Mouse (Mus musculus): ENCODE measurements around the gene Rdx. TPM values are rescaled to one million over a fixed set of nuclear protein-coding genes. Genes with fewer than 3 reads are reported as not detected.

Gene Rdx
- polyA plus RNA-seq, 1 experiment from 2014 or later: 72.5 TPM

DNA sequence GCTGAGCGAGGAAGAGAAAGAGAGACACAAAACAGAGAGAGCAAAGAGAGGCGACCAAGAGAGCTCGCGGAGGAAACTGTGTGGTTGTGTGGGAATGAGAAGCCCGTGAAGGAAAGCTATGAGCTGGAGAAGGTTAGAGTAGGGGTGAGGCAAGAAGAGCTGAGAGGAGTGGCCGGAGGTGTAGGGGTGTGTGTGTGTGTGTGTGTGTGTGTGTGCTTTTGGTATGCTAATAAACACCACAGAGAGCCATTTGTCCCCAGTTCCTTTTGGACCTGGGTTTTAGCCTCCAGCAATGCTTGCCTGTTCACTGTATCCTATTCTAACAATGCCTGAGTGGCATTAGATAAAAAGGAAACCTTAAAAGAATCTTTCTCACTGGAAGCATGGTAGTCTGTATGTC is 78.3 kb downstream of the Rdx start:
- 93% methylated on average over 6 of the region's 6 CpGs for WGBS
- H3K4me3 ChIP-seq (replicated peaks): no peak overlapping the region
- ATAC-seq (ENCODE audit: low FRiP score): no peak

DNA sequence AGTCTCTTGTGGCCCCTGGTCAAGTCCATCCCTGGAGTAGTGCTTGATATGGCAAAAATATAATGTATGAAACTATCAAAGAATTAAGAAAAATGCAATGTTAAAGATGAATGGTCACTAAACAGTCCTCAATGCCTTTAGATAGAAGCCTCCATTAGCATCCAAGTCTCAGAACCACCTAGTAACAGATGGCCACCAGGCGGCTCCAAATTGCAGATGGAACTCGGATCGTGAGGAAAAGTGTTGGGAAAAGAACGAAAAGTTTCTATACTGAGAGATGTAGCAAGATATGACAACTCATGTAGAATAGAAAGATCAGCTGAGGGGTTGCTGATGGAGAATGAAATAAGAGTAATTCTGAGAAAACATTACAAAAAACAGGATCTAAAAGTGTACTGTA is 83.4 kb downstream of the Rdx start:
- H3K4me2 ChIP-seq: no peak overlapping the region
- H3K9ac ChIP-seq (replicated peaks): no peak overlapping the region
- WGBS: 79% methylated on average over 4 of the region's 4 CpGs

More for the DNA sequence above, 78.3 kb downstream of the Rdx start:
- peaks cover 10% of the 10 kb centered on the region for H3K36me3 ChIP-seq
- no peaks in the 10 kb centered on the region for H3K27me3 ChIP-seq (replicated peaks)
- H3K4me1 ChIP-seq: no peaks in the 10 kb centered on the region
- no peak overlapping the region for H3K9ac ChIP-seq (replicated peaks)
- H3K4me2 ChIP-seq: no peak overlapping the region
- H3K27ac ChIP-seq (replicated peaks): no peak overlapping the region
- no peaks in the 10 kb centered on the region for H3K9me3 ChIP-seq (replicated peaks)

DNA sequence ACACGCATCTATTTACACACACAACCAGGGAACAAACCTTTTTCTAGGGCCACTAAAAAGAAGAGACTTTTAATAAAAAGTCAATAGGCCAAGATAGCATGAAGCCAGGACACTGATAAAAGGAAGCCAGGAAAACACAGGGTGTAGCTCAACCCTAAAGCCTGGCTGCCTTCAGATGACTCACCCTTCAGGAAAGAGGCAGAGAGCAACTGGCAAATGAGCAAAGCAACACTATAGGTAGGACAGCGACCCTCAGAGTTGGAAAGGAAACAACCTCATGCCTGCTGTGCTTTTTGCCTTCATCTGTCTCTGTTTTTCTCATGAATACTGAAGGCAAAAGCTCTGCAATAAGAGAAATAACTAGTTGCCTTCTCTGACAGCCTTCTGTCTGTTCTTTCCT is 85.8 kb downstream of the Rdx start:
- no peak for ATAC-seq (ENCODE audit: low FRiP score)

More for the DNA sequence above, 83.4 kb downstream of the Rdx start:
- ATAC-seq (ENCODE audit: low FRiP score): no peak
- H3K9me3 ChIP-seq (replicated peaks): no peaks in the 10 kb centered on the region
- H3K4me3 ChIP-seq (replicated peaks): no peak overlapping the region
- peaks cover 6% of the 10 kb centered on the region for H3K36me3 ChIP-seq
- no peak overlapping the region for H3K27ac ChIP-seq (replicated peaks)
- no peaks in the 10 kb centered on the region for H3K27me3 ChIP-seq (replicated peaks)
- 0 out of 2 replicates have a peak, but pooled peaks cover 3% of the 10 kb centered on the region for H3K4me1 ChIP-seq

More for the DNA sequence above, 85.8 kb downstream of the Rdx start:
- no peaks in the 10 kb centered on the region for H3K27me3 ChIP-seq (replicated peaks)
- no peaks in the 10 kb centered on the region for H3K36me3 ChIP-seq
- H3K4me1 ChIP-seq: 0 out of 2 replicates have a peak, but pooled peaks cover 3% of the 10 kb centered on the region
- no peak overlapping the region for H3K4me2 ChIP-seq
- H3K4me3 ChIP-seq (replicated peaks): no peak overlapping the region
- no peak overlapping the region for H3K9ac ChIP-seq (replicated peaks)
- no peak overlapping the region for H3K27ac ChIP-seq (replicated peaks)
- WGBS: 92% methylated on average over 2 of the region's 2 CpGs
- no peaks in the 10 kb centered on the region for H3K9me3 ChIP-seq (replicated peaks)

Small RNA genes lying within 50 kb of the gene (microRNA-seq; reads per million reads assigned to microRNA genes)
- not detected for gene Gm27686
- not detected for gene Mir6244

Other genes with a start within 250 kb of the Rdx start
- 37.2 and 41.2 TPM in 2 replicates for gene Fdx1, start 83.6 kb upstream of the Rdx start, polyA plus RNA-seq (2015; fragmentation: Nextera tagmentation; extraction: Ambion mirVana)
- 3.4 TPM in 2 replicates for gene Zc3h12c, start 121.4 kb downstream of the Rdx start, polyA plus RNA-seq (2015; fragmentation: Nextera tagmentation; extraction: Ambion mirVana)

All from neural tube, embryonic 15.5 days (tissue).